ENCODE assay signal across 33 mouse cellular contexts in the genomic region with DNA sequence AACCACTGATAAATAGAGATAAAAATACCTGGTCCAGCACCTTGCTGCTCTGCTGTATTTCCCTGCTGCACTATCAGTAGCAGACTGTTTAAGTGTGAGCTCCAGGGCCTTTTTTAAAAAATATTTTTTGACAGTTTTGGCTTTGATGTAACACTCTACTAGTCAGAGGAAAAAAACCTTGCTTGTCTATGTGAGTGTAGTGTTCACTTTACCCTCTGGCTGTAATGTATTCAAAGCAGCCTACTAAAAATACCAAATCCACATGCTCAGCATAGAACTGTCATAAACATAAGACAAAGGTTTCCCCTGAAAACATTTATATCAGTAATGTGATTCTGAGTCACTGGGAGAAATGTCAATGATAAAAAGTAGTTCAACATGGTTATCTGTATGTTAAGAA.
DNase-seq lines count a peak whose midpoint lies in the region; ATAC-seq lines count a peak whose summit lies in the region.
"Had no signal": no experiment of that assay in that cellular context is flagged by ENCODE, and none has a peak within 500 bp of the region (broad histone marks: within the 10 kb centered on the region; RNA-seq: fewer than 3 reads in every experiment).

No protein-coding gene starts in this region.

- no peaks in the 10 kb centered on the region for H3K36me3 ChIP-seq in midbrain, embryonic 16.5 days (ENCODE audit: control insufficient read depth, insufficient read depth, low read length)
- H3K36me3 ChIP-seq in midbrain, embryonic 13.5 days: no peaks in the 10 kb centered on the region
- H3K36me3 ChIP-seq in kidney, embryonic 15.5 days: no peaks in the 10 kb centered on the region
- H3K36me3 ChIP-seq: embryonic facial prominence, embryonic 13.5 days; G1E; heart, embryonic 10.5 days; hindbrain, embryonic 13.5 days; intestine, embryonic 15.5 days; limb, embryonic 12.5 days; liver, embryonic 15.5 days had no signal

- H3K27me3 ChIP-seq in midbrain, embryonic 16.5 days (ENCODE audit: control insufficient read depth, insufficient read depth, low read depth, low read length): no peaks in the 10 kb centered on the region
- H3K27me3 ChIP-seq in midbrain, embryonic 13.5 days: no peaks in the 10 kb centered on the region
- no peaks in the 10 kb centered on the region for H3K27me3 ChIP-seq in kidney, embryonic 15.5 days
- H3K27me3 ChIP-seq: embryonic facial prominence, embryonic 13.5 days; hindbrain, embryonic 13.5 days; intestine, embryonic 15.5 days; limb, embryonic 12.5 days; liver, embryonic 15.5 days had no signal

- no peak overlapping the region for H3K4me2 ChIP-seq in midbrain, embryonic 16.5 days (ENCODE audit: low read length)
- no peak overlapping the region for H3K4me2 ChIP-seq in midbrain, embryonic 13.5 days (replicated peaks)
- H3K4me2 ChIP-seq in kidney, embryonic 15.5 days: no peak overlapping the region
- H3K4me2 ChIP-seq: embryonic facial prominence, embryonic 13.5 days; hindbrain, embryonic 13.5 days; intestine, embryonic 15.5 days; limb, embryonic 12.5 days; liver, embryonic 15.5 days; lung, embryonic 14.5 days had no signal

- no peaks in the 10 kb centered on the region for H3K4me1 ChIP-seq in midbrain, embryonic 16.5 days (ENCODE audit: control insufficient read depth, insufficient read depth, low read length)
- H3K4me1 ChIP-seq in midbrain, embryonic 13.5 days (replicated peaks): no peaks in the 10 kb centered on the region
- no peaks in the 10 kb centered on the region for H3K4me1 ChIP-seq in kidney, embryonic 15.5 days
- H3K4me1 ChIP-seq: embryonic facial prominence, embryonic 13.5 days; heart, embryonic 10.5 days; hindbrain, embryonic 13.5 days; intestine, embryonic 15.5 days; limb, embryonic 12.5 days; liver, embryonic 15.5 days had no signal

- no peak for DNase-seq in frontal cortex, postnatal 14 days (ENCODE audit: low spot score in 2 of 2)
- peak; percentile 44 for DNase-seq in induced T-regulatory cell, adult 2 months (ENCODE audit: low read depth)
- no peak for DNase-seq in layer of hippocampus, adult 8-10 months (ENCODE audit: low spot score in 2 of 2)
- DNase-seq: adrenal gland, postnatal 10 days; cerebellum, adult 11 months; cerebellum, adult 9-10 months; cerebellum, postnatal 36 days; gastrocnemius, postnatal 25 days; heart, adult 11 months; heart, postnatal 4 days; kidney, adult 2 months; kidney, postnatal 4 days; layer of hippocampus, adult 9-11 months; lung, embryonic 14.5 days; lung, postnatal 14 days; right cerebral cortex, postnatal 25 days; spleen, adult 18-20 months; thymus, adult 2 months; thymus, postnatal 36 days had no signal

- peak; percentile 88 for ATAC-seq in frontal cortex, adult (ENCODE audit: low TSS enrichment)
- peak; percentile 71; the same call in 1 of the 2 replicates for ATAC-seq in midbrain, embryonic 16.5 days
- ATAC-seq in midbrain, embryonic 13.5 days: no peak
- no peak for ATAC-seq in kidney, embryonic 15.5 days (replicated peaks; ENCODE audit: low FRiP score)
- ATAC-seq: intestine, embryonic 15.5 days had no signal

- H3K9ac ChIP-seq in midbrain, embryonic 16.5 days (ENCODE audit: low read depth, low read length): no peak overlapping the region
- H3K9ac ChIP-seq in midbrain, embryonic 13.5 days (replicated peaks): no peak overlapping the region
- H3K9ac ChIP-seq in kidney, embryonic 15.5 days: no peak overlapping the region
- H3K9ac ChIP-seq: embryonic facial prominence, embryonic 13.5 days; hindbrain, embryonic 13.5 days; intestine, embryonic 15.5 days; limb, embryonic 12.5 days; liver, embryonic 15.5 days; lung, embryonic 14.5 days had no signal

- H3K9me3 ChIP-seq in midbrain, embryonic 16.5 days (replicated peaks; ENCODE audit: control insufficient read depth, low read length, poor library complexity, severe bottlenecking): no peaks in the 10 kb centered on the region
- H3K9me3 ChIP-seq in midbrain, embryonic 13.5 days: no peaks in the 10 kb centered on the region
- no peaks in the 10 kb centered on the region for H3K9me3 ChIP-seq in kidney, embryonic 15.5 days (replicated peaks)
- H3K9me3 ChIP-seq: embryonic facial prominence, embryonic 13.5 days; G1E; heart, embryonic 10.5 days; hindbrain, embryonic 13.5 days; intestine, embryonic 15.5 days; limb, embryonic 12.5 days; liver, embryonic 15.5 days had no signal

- no peak overlapping the region for H3K27ac ChIP-seq in midbrain, embryonic 16.5 days (ENCODE audit: low read length)
- no peak overlapping the region for H3K27ac ChIP-seq in midbrain, embryonic 13.5 days
- no peak overlapping the region for H3K27ac ChIP-seq in kidney, embryonic 15.5 days
- H3K27ac ChIP-seq: embryonic facial prominence, embryonic 13.5 days; heart, embryonic 10.5 days; hindbrain, embryonic 13.5 days; intestine, embryonic 15.5 days; kidney, postnatal 0 days; left cerebral cortex, adult 2 months; limb, embryonic 12.5 days; liver, embryonic 15.5 days had no signal

- no peak overlapping the region for H3K4me3 ChIP-seq in midbrain, embryonic 16.5 days (ENCODE audit: low read depth, low read length)
- no peak overlapping the region for H3K4me3 ChIP-seq in midbrain, embryonic 13.5 days (replicated peaks)
- H3K4me3 ChIP-seq in kidney, embryonic 15.5 days (replicated peaks): no peak overlapping the region
- H3K4me3 ChIP-seq: embryonic facial prominence, embryonic 13.5 days; erythroblast, embryonic 14.5 days; heart, embryonic 10.5 days; hindbrain, embryonic 13.5 days; intestine, embryonic 15.5 days; left cerebral cortex, adult 2 months; limb, embryonic 12.5 days; liver, embryonic 15.5 days had no signal

Comparison
In these comparisons a context has a peak if more than half of its experiments do, and no peak if none do; other contexts are left out.
1. ATAC-seq: peak in frontal cortex, adult (single experiment) and midbrain, embryonic 16.5 days (single experiment); none in midbrain, embryonic 13.5 days (single experiment) and kidney, embryonic 15.5 days (single experiment).